Mouse (Mus musculus): ENCODE data around the gene Dmap1.

DNA sequence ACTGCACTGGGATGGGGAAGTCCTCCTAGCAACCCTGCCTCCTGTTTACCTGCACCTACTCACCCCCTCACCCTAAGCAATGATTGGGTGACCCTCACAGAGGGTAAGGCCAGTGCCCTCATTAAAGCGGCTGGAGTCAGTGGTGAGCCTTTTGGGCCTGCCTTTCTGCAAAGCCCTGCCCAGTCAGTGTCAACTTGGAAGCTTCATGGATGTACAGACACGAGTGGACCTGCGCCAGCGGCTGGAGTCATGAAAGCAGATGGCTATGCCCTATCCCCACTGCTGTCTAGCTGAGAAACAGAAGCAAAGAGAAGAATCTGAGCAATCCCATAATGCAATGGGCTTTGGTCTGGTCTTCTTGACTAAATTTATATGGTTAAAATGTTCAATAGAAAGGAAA, 4.3 kb upstream of the Dmap1 start:
- TF ChIP-seq UBTF (IDR thresholded peaks at IDR 0.05; ENCODE audit: borderline replicate concordance, insufficient read depth, low read depth, low read length): no peak
- TF ChIP-seq CHD1 (IDR thresholded peaks at IDR 0.05; ENCODE audit: low read depth, low read length): no peak
- no peak for TF ChIP-seq CHD2 (IDR thresholded peaks at IDR 0.05; ENCODE audit: low read length)
- TF ChIP-seq ZMIZ1 (IDR thresholded peaks at IDR 0.05; ENCODE audit: low read depth, low read length): no peak
- no peak for TF ChIP-seq TCF12 (IDR thresholded peaks at IDR 0.05; ENCODE audit: low read depth, low read length)
- TF ChIP-seq MXI1 (IDR thresholded peaks at IDR 0.05; ENCODE audit: low read depth, low read length): no peak
- no peak for TF ChIP-seq ZNF384 (IDR thresholded peaks at IDR 0.05; ENCODE audit: low read depth, low read length)

All from MEL (cell line).